Mouse (Mus musculus) spleen, embryonic (tissue): Measurements from ENCODE around the gene Plek2.

ENCODE experiments used
- CTCF ChIA-PET: fragments of 350-600 bp; sonication (Branson Sonifier 250); formaldehyde crosslinking; loops from one replicate; lab custom pipeline; 2022; lab: Charles Lee

Gene Plek2

GRCm38 (mm10) chr12:78911707-78912417 is 5.1 kb upstream of the Plek2 start:
- CTCF ChIA-PET: no interaction called here

DNA sequence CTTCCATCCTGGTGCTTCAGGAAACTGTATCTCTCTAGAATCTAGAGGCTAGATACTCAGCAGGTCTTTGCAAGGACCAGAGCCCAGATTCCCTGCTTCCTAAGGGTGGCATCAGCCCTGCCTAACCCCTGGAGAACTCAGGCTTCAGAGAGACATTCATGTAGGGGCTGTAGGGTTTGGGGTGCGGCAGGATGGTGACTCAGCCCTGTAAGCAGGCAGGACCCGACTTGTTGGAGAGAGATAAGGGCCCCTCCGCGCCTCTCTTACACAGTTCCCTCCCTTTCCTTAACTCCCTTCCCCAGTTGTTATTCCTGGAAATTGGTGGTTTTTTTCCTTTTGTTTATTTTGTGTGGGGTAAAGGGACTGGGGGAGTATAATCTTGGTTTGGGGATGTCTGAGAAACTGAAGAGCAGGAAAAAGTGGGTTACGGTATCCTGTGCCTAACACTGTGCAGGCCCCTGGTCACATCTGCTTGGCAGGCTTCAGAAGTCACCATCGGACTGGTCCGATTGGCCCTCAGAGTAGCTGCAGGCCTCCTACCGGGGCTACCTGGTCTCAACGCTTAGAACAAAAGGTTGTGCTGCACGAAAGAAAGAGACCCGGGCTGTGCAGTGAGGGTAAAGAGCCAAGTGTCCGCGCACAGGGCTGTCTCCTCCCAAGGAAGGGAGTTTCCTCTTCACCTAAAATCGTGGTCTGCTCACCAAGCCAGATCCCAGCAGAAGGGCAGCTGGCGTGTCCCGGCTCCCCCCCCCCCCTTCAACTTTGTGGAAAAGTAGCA is 4.1 kb upstream of the Plek2 start:
- CTCF ChIA-PET: no interaction called here

GRCm38 (mm10) chr12:78908081-78908605 is 1.4 kb upstream of the Plek2 start:
- CTCF ChIA-PET: interaction anchor here (0.6 to 0.7 kb wide), 2 partner anchors 29 to 1047 kb away, joined by 3 read pairs; no protein-coding TSS in a partner anchor

GRCm38 (mm10) chr12:78904499-78904898 is 2.3 kb downstream of the Plek2 start:
- CTCF ChIA-PET: no interaction called here

GRCm38 (mm10) chr12:78903313-78903712 is 3.5 kb downstream of the Plek2 start:
- CTCF ChIA-PET: interaction anchor here (0.7 kb wide), 1 partner anchor 48 kb away, joined by 3 read pairs; no protein-coding TSS in a partner anchor

DNA sequence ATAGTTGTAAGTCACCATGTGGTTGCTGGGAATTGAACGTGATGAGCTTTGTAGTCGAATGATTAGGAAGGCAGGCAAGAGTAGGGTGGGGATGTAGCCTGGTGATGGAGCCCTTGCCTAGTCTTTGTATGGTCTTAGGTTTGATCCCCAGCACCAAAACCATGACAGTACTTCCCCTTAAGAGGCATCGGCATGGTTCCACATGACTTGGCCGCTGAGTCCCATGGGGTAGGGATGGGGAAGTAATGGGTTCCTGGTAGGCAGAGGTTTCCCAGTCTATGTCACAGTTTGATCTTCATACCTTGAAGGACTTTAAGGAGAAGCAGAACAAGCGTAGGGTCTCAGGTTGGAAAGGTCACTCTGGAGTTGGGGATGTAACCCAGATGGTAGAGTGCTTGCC is 5.3 kb downstream of the Plek2 start:
- CTCF ChIA-PET: no interaction called here

- CTCF ChIA-PET: no interaction called here
Measured at GRCm38 (mm10) chr12:78897861-78898260, 8.9 kb downstream of the Plek2 start.

DNA sequence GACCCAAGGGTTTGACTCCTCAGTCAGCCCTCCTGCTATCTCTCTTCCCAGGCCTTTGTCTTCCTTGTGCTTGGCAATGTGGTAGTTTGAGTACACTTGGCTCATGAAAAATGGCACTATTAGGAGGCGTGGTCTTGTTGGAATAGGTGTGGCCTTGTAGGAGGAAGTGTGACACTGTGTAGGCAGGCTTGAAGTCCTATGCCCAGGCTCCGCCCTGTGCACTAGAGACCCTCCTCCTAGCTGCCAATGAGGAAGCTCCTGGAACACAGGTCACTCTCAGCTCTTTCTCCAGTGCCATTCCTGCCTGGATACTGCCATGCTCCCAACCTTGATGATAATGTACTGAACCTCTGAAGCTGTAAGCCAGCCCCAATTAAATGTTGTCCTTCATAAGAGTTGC is 15.6 kb downstream of the Plek2 start:
- CTCF ChIA-PET: no interaction called here

- CTCF ChIA-PET: no interaction called here
Measured at GRCm38 (mm10) chr12:78890062-78890461, 16.7 kb downstream of the Plek2 start.

GRCm38 (mm10) chr12:78874581-78874980 is 32.2 kb downstream of the Plek2 start:
- CTCF ChIA-PET: interaction anchor here (0.7 kb wide), 1 partner anchor 215 kb away, joined by 4 read pairs; the partner anchor contains the start of gene Pigh

- CTCF ChIA-PET: no interaction called here
Measured at GRCm38 (mm10) chr12:78868115-78868514, 38.6 kb downstream of the Plek2 start.

DNA sequence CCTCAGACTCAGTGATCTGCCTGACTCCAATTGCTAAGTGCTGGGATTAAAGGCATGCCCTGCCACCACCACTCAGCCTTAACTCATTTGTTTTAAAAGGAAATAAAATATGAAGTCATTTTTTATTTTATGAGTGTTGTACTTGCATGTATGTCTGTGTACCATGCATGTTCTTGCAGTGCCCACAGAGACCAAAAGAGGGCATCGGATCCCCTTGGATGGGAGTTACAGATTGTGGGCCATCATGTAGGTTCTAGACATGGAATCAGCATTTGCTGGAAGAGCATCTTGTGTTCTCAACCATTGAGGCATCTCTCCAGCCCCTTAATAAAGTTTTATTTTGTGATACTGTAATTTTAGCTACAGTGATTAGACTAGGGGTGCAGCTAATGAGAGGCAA is 41.3 kb downstream of the Plek2 start:
- CTCF ChIA-PET: no interaction called here

DNA sequence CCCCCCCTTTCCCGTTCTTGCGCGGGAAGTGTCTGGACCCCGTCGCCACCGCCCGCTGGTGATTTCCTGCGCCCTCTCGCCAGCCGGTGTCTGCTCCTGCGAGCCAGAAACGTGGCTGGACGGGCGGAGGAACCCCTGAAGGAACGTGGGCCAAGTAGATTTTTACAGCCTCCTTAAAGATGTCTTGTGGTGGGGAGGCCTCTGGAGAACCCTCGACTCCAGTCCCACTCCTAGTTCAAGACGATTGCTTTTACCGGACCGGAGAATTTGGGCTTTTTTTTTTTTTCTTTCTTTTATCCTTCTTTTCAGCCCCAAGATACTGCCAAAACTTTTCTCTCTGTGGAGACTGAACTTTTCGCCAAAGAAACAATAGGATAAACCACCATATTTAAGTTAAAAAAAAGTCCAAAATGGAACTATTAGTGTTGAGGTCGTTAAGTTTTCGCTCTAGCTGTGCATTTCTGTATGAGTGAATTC is 44.5 kb downstream of the Plek2 start:
- CTCF ChIA-PET: interaction anchor here (0.7 kb wide), 1 partner anchor 154 kb away, joined by 5 read pairs; no protein-coding TSS in a partner anchor

DNA sequence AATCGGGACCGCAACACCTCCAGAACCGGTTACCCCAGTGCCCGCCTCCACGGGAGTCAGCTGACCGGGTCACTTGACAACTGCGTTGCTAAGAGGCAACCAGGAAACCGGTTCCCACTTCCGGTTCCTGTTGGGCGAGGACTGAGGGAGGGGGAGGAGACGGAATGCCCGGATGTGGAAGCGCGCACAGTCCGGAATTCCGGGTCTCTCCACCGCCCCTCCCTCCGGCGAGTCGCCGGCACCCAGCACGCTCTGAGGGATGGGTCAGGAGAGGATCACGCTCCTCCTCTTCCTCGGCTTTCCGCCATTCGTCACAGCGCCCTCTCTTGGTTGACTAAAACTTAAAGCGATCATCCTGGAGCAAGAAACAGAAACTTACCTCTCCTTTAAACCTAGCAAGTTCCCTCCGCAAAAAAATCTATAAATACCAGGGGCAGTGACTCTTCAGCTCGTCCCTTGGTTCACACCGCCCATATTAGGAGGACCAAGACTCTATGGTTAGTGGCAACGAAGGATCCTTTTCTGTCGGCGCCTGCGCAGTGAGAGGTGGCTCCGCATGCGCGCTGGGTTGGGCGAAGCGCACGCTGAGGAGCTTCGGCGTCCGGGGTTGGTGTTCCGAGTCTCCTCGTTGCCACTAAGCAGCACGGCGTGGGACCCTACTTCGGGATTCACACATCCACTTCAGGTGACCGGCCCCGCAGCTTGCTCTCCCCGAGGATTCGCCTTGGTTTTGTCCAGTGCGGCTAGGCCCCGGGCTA is 45.1 kb downstream of the Plek2 start, which contains the start of the genes Atp6v1d and Eif2s1:
Atp6v1d (minus strand) TSS at position 143 of the 758 bp plus-strand sequence.
Eif2s1 (plus strand) TSS at position 324 of the 758 bp plus-strand sequence.
- CTCF ChIA-PET: no interaction called here

DNA sequence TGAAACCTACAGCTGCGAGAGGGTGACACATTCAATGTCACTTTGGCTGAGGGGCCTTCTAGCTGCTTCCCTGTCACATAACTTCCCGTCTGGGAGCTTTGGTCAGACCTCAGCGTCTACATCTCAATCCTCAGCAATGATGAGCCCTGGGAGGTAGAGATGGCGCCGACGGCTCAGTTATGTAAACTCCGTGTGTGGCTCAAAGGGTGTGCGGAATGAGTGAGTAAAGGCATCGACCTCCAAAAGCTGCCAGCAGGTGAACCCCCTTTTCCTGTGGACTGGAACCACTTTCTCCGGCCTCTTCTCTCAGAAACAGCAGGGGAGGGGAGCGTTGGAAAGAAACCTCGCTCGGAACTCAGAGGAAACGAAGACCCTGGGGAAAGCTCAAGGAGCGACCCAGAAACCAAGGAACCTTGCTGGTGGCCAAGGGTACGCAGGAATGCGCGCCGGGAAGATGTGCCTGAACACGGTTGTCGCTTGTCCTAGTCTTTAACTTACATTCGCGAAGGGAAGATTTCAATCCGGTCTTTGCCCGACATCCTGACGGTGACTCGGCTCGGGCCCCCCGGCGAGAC is 45.8 kb downstream of the Plek2 start:
- CTCF ChIA-PET: interaction anchor here (0.5 kb wide), 1 partner anchor 11 kb away, joined by 12 read pairs; no protein-coding TSS in a partner anchor

DNA sequence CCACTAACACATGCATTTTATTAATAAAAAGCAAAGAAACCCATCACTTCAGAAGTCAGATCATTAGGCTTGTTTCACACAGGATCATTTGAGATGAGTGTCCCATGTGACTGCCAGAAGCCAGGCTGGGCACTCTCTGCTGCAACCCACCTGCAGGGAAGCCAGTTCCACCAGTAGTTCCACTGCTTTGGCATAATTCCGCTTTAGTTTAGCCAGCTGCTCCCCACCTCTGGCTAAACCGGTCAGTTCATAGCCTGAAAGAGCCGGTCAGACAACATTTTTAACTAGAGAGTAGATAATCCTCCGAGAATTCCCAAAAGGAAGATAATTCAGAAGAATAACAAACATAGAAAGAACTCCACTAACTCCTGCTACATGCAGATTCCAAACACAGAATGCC is 58.5 kb downstream of the Plek2 start:
- CTCF ChIA-PET: no interaction called here

- CTCF ChIA-PET: no interaction called here
Measured at GRCm38 (mm10) chr12:78842429-78842828, 64.3 kb downstream of the Plek2 start.

DNA sequence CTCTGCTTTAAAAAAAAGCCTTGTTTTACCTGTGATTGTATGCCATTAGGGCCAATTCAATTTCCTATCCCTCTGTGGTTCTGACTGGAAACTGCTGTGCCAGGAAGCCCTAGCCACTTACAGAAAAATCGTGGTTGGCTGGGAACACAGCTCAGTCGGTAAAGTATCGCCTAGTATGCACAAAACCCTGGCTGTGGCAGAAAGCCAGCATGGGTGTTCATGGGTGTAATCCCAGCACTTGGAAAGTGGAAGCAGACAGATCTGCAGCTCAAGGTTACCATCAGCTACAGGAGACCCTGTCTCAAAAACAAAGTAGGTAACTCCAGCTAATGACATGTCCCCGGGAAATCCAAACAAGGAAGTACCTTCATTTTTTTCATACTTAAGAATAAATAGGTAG is 66.9 kb downstream of the Plek2 start:
- CTCF ChIA-PET: no interaction called here
